Mouse (Mus musculus) embryonic fibroblast, embryonic 13.5 days (primary cell): ENCODE measurements around the gene Ncam1. TPM values are rescaled to one million over a fixed set of nuclear protein-coding genes. Genes with fewer than 3 reads are reported as not detected.

Experiments used
- H3K27ac ChIP-seq: 2 replicates; pipeline ENCODE4 v1.5.1; 2012; ENCODE audit warnings: low read length, control low read depth, inconsistent platforms; ENCODE audit not compliant: insufficient read depth
- H3K4me1 ChIP-seq: 2 replicates; pipeline ENCODE4 v1.6.1; 2011; ENCODE audit warnings: low read length; ENCODE audit not compliant: control insufficient read depth, insufficient read depth
- H3K4me3 ChIP-seq: 2 replicates; pipeline ENCODE4 v1.5.1; 2011; ENCODE audit warnings: mild to moderate bottlenecking, control low read depth, low read length; ENCODE audit not compliant: insufficient read depth
- CTCF ChIP-seq: IDR thresholded peaks from 2 replicates; pipeline ENCODE4 v1.5.1; 2011; ENCODE audit warnings: mild to moderate bottlenecking, control low read depth, low read length, moderate library complexity, borderline replicate concordance; ENCODE audit not compliant: insufficient read depth
- POLR2A ChIP-seq: IDR thresholded peaks from 2 replicates; pipeline ENCODE4 v1.6.1; 2011; ENCODE audit warnings: low read depth, mild to moderate bottlenecking, control low read depth, low read length, moderate library complexity
- polyA plus RNA-seq: library from polyadenylated mRNA; stranded (reverse); fragments of >200 nt; gene quantifications from 2 replicates; pipeline ENCODE4 v1.2.4, GENCODE M21; 2011; ENCODE audit warnings: low read depth; ENCODE audit not compliant: missing spikeins, insufficient read length

Gene Ncam1
- polyA plus RNA-seq, 1 experiment, result 182 TPM

- peaks cover 11% of the 10 kb centered on the region for H3K4me1 ChIP-seq
- H3K27ac ChIP-seq, result peak overlapping the region; percentile 92
- TF ChIP-seq POLR2A (no peak), CTCF (no peak)
- no peak overlapping the region for H3K4me3 ChIP-seq
Observed at GRCm38 (mm10) chr9:49662958-49663926, 135.5 kb downstream of the Ncam1 start.

- no peak overlapping the region for H3K4me3 ChIP-seq
- H3K27ac ChIP-seq, result no peak overlapping the region
- TF ChIP-seq POLR2A (no peak), CTCF (no peak)
- H3K4me1 ChIP-seq, result peaks cover 15% of the 10 kb centered on the region
Observed at GRCm38 (mm10) chr9:49661480-49661879, 137.2 kb downstream of the Ncam1 start.

GRCm38 (mm10) chr9:49658381-49658856 is 140.3 kb downstream of the Ncam1 start:
- Histone ChIP-seq H3K4me1 (peaks cover 8% of the 10 kb centered on the region; the same call in 1 of the 2 replicates), H3K27ac (no peak overlapping the region)
- TF ChIP-seq POLR2A (no peak), CTCF (no peak)

GRCm38 (mm10) chr9:49654470-49654869 is 144.3 kb downstream of the Ncam1 start:
- Histone ChIP-seq H3K27ac (no peak overlapping the region), H3K4me3 (no peak overlapping the region), H3K4me1 (peaks cover 3% of the 10 kb centered on the region; the same call in 1 of the 2 replicates)
- TF ChIP-seq POLR2A (no peak), CTCF (no peak)

More at GRCm38 (mm10) chr9:49658381-49658856, 140.3 kb downstream of the Ncam1 start:
- H3K4me3 ChIP-seq, result no peak overlapping the region

- Histone ChIP-seq H3K27ac (no peak overlapping the region), H3K4me1 (peaks cover 3% of the 10 kb centered on the region; the same call in 1 of the 2 replicates), H3K4me3 (no peak overlapping the region)
- TF ChIP-seq POLR2A (no peak), CTCF (no peak)
Observed at GRCm38 (mm10) chr9:49653478-49654245, 145.1 kb downstream of the Ncam1 start.

GRCm38 (mm10) chr9:49644296-49644695 is 154.4 kb downstream of the Ncam1 start:
- no peak for TF ChIP-seq POLR2A
- H3K27ac ChIP-seq, result peak overlapping the region; percentile 53; the same call in 1 of the 2 replicates
- peaks cover 14% of the 10 kb centered on the region for H3K4me1 ChIP-seq
- H3K4me3 ChIP-seq, result no peak overlapping the region

GRCm38 (mm10) chr9:49640764-49641163 is 158.0 kb downstream of the Ncam1 start:
- Histone ChIP-seq H3K4me3 (no peak overlapping the region), H3K27ac (no peak overlapping the region), H3K4me1 (peaks cover 11% of the 10 kb centered on the region)
- TF ChIP-seq POLR2A (no peak), CTCF (no peak)

- Histone ChIP-seq H3K4me1 (peaks cover 11% of the 10 kb centered on the region), H3K4me3 (no peak overlapping the region), H3K27ac (no peak overlapping the region)
- TF ChIP-seq POLR2A (no peak), CTCF (no peak)
Observed at GRCm38 (mm10) chr9:49640142-49640541, 158.6 kb downstream of the Ncam1 start.

- no peak for TF ChIP-seq POLR2A
- TF ChIP-seq CTCF, result no peak
- no peak overlapping the region for H3K27ac ChIP-seq
- no peaks in the 10 kb centered on the region for H3K4me1 ChIP-seq
- no peak overlapping the region for H3K4me3 ChIP-seq
Observed at GRCm38 (mm10) chr9:49637955-49638354, 160.8 kb downstream of the Ncam1 start.
